Mouse (Mus musculus) forebrain, embryonic 16.5 days (tissue): ENCODE results near the gene Cln6. TPM values are rescaled to one million over a fixed set of nuclear protein-coding genes. Genes with fewer than 3 reads are reported as not detected.
"Not testable (repeated sequence)": the region's sequence is repeated elsewhere in the genome, so short reads cannot be mapped to it uniquely, and the experiment has no call there.

Experiments
- ATAC-seq: fragments of 200-750 bp; cut with Nextera tagmentation; 2 replicates; pipeline ENCODE4 v1.8.0; 2017; ENCODE audit warnings: mild to moderate bottlenecking, moderate library complexity
- H3K27ac ChIP-seq: fragments of 300-500 bp; sonication (generic); 2 replicates; pipeline ENCODE4 v1.5.1; 2014; ENCODE audit warnings: low read length, control low read depth
- H3K27me3 ChIP-seq: fragments of 300-500 bp; sonication (generic); replicated peaks from 2 replicates; pipeline ENCODE4 v1.6.1; 2014; ENCODE audit warnings: low read length; ENCODE audit not compliant: control insufficient read depth, insufficient read depth
- H3K36me3 ChIP-seq: fragments of 300-500 bp; sonication (generic); 2 replicates; pipeline ENCODE4 v1.6.1; 2014; ENCODE audit not compliant: control insufficient read depth, insufficient read depth
- H3K4me1 ChIP-seq: fragments of 300-500 bp; sonication (generic); replicated peaks from 2 replicates; pipeline ENCODE4 v1.6.1; 2014; ENCODE audit warnings: low read length; ENCODE audit not compliant: control insufficient read depth, insufficient read depth
- H3K4me2 ChIP-seq: fragments of 300-500 bp; sonication (generic); 2 replicates; pipeline ENCODE4 v1.6.1; 2014; ENCODE audit warnings: mild to moderate bottlenecking, low read length, control low read depth
- H3K4me3 ChIP-seq: fragments of 300-500 bp; sonication (generic); replicated peaks from 2 replicates; pipeline ENCODE4 v1.5.1; 2014; ENCODE audit warnings: mild to moderate bottlenecking, low read length, control low read depth
- H3K9ac ChIP-seq: fragments of 300-500 bp; sonication (generic); replicated peaks from 2 replicates; pipeline ENCODE4 v1.6.1; 2014; ENCODE audit warnings: low read depth, low read length, control low read depth
- H3K9me3 ChIP-seq: fragments of 300-500 bp; sonication (generic); 2 replicates; pipeline ENCODE4 v1.6.1; 2016; ENCODE audit warnings: low read length; ENCODE audit not compliant: control insufficient read depth
- WGBS: fragments of 180-500 bp; shearing (Covaris S2); extraction: QIAGEN DNeasy Blood & Tissue Kit; methylation state at CpG from one replicate; pipeline ENCODE4 v1.1.7; 2014; 5-methylcytosine and 5-hydroxymethylcytosine counted together
- polyA plus RNA-seq: library from polyadenylated mRNA; unstranded; fragments of >200 nt; fragmentation: Nextera tagmentation; extraction: Ambion mirVana; gene quantifications from 2 replicates; pipeline ENCODE4 v1.2.1, GENCODE M21; 2015

Gene Cln6
- polyA plus RNA-seq: 4.6 and 4.9 TPM in 2 replicates

DNA sequence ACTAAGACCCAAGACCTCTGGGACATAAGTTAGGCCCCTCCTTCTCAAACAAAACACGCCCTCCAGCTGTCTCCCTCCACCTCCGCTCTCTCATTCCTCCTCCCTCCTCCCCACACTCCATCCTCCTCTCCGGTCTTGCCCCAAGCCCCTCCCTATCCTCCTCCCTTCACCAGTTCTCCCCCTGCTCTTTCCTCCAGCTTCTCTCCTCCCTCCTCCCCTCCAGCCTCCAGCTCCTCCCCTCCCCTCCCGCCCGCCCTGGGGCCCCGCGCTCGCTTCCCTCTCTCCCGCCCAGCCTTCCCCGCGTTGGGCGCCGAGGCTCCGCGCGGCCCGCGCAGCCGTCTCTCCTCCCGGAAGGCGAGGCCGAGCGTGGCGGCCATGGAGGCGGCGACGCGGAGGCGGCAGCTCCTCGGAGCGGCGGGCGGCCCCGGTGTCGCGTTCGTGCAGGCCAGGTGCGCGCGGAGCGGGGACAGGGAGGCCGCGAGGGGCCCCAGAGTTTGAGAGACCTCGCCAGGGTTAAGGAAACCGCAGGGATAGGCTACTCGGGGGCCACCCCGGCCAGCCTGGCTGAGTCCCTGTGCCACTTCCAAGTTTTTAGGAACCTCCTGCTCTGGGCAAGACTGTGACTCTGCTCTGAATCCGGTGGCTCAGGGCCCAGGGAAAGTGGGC is at the start of gene Cln6:
TSS of gene Cln6 (plus strand) at position 280 of the 666 bp plus-strand sequence.
- peak within 1 kb of the TSS; percentile 90 for H3K4me2 ChIP-seq
- peak within 1 kb of the TSS; percentile 74 for H3K4me3 ChIP-seq
- no peaks in the 10 kb centered on the region for H3K27me3 ChIP-seq
- H3K4me1 ChIP-seq: peaks cover 10% of the 10 kb centered on the region
- no peaks in the 10 kb centered on the region for H3K36me3 ChIP-seq
- ATAC-seq: peak; percentile 92
- under 1% methylated on average over 40 of the region's 48 CpGs for WGBS
- peak within 1 kb of the TSS; percentile 68 for H3K27ac ChIP-seq
- no peaks in the 10 kb centered on the region for H3K9me3 ChIP-seq
- peak within 1 kb of the TSS; percentile 85 for H3K9ac ChIP-seq

DNA sequence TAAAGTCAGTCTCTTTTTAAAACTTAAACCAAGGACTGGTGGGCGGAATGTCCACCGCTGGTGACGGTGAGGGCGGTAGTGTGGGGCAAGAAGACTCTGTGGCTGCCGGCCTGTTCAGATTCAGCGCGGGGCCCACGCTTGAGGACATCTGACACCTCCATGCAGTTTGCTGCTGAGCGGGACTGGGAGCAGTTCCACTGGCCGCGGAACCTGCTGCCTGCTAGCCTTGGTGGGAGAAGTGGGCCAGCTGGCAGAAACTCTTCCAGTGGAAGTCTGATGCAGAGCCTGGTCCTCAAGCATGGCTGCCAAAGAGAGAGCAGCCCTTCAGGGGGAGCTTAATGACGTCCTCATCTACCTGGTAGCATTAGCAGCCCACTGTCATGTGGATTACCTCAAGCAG is 48.7 kb upstream of the Cln6 start:
- no peak overlapping the region for H3K4me3 ChIP-seq
- no peak overlapping the region for H3K9ac ChIP-seq
- no peak overlapping the region for H3K27ac ChIP-seq
- peaks cover 3% of the 10 kb centered on the region; the same call in 1 of the 2 replicates for H3K36me3 ChIP-seq
- H3K9me3 ChIP-seq: no peaks in the 10 kb centered on the region
- H3K27me3 ChIP-seq: no peaks in the 10 kb centered on the region
- no peaks in the 10 kb centered on the region for H3K4me1 ChIP-seq
- WGBS: 88% methylated on average over 12 of the region's 12 CpGs
- ATAC-seq: no peak
- H3K4me2 ChIP-seq: no peak overlapping the region

DNA sequence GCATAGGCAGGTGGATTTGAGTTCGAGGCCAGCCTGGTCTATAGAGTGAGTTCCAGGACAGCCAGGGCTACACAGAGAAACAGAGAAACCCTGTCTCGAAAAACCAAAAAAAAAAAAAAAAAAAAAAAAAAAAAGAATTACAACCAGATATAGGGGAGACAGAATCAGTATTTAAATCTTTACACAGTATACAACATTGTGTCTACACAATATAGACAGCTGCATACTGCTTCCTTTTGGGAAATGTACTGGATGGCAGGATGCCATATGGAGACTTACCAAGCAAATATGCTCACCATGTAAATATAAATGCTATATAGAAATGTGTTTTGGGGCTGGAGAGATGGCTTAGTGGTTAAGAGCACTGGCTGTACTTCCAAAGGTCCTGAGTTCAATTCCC is 39.4 kb upstream of the Cln6 start:
- H3K27me3 ChIP-seq, H3K27ac ChIP-seq, ATAC-seq, H3K4me2 ChIP-seq, H3K4me1 ChIP-seq, H3K9me3 ChIP-seq, H3K9ac ChIP-seq, H3K4me3 ChIP-seq: not testable (repeated sequence)
- WGBS: 98% methylated on average over 2 of the region's 2 CpGs
- H3K36me3 ChIP-seq: peaks cover 12% of the 10 kb centered on the region

DNA sequence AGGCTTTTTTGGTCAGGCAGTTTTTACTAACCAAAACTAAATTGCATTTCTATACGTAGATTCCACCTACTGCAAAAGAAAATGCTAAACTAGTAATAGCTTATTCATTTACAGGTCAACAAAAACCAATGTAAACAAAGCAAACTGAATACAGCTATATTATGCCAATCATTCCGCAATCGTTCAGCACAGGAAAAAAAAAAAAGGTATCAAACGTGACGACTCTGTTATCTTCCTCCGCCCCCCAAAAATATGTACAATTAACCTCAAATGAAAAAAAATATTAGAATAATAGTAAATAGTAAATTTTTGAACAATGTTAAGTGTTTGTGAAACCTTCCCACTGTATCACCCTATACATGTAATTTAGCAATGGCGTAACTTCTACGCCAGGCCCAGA is 28.5 kb upstream of the Cln6 start:
- H3K9me3 ChIP-seq: no peaks in the 10 kb centered on the region
- peak overlapping the region; percentile 76 for H3K4me2 ChIP-seq
- peaks cover 32% of the 10 kb centered on the region for H3K4me1 ChIP-seq
- peak overlapping the region; percentile 96 for H3K9ac ChIP-seq
- H3K27me3 ChIP-seq: no peaks in the 10 kb centered on the region
- peak overlapping the region; percentile 98 for H3K4me3 ChIP-seq
- H3K36me3 ChIP-seq: no peaks in the 10 kb centered on the region
- ATAC-seq: no peak
- WGBS: 15% methylated on average over 8 of the region's 8 CpGs
- H3K27ac ChIP-seq: no peak overlapping the region

DNA sequence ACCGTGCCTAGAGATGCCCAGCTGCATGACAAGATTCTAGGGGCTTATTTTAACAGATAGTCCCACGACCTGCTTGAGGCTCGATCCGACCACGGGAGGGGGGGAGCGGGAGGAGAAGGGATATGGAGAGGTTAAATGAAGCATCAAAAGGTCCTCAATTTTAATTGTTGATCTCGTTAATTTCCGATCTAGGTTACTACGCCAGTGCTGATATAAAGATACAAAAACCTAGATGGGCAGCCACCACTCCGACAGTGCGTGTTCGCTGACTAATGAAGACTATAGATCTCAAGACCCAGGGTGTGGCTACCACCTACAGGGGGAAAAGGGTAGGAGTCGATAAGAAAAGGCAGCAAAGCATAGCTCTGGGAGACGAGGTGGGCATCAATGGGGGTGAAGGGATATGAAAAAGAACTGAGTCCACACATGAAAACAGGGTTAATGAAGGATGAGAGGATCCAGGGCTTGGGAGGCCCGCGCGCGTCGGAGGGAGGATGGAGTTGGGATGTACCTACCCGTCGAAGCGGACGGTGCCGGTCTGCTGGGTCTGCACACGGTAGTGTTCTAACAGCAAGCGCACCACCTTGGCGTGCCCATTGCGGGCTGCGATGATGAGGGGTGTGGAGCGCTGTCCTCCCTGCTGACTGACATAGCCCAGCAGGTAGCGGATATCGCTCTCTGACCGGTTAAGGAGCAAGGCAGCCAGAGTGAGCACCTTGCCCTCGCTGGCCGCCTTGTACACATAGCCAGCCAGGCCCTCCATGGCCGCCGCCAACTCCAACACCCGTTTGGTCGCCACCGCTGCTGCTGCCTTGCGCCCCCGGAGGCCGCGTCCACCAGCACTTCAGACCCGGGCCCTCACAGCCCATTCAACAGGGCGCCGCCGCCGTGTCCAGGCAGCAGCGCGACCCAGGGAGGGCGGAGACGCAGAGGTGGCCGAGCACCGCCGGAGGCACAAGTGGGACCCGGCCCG is 27.8 kb upstream of the Cln6 start:
- Histone ChIP-seq H3K4me3 (peak overlapping the region; percentile 98), H3K27ac (peak overlapping the region; percentile 98), H3K36me3 (no peaks in the 10 kb centered on the region), H3K27me3 (no peaks in the 10 kb centered on the region), H3K9me3 (no peaks in the 10 kb centered on the region), H3K4me2 (peak overlapping the region; percentile 76), H3K9ac (peak overlapping the region; percentile 96), H3K4me1 (peaks cover 32% of the 10 kb centered on the region)
- peak; percentile 66 for ATAC-seq
- WGBS: under 1% methylated on average over 55 of the region's 58 CpGs

DNA sequence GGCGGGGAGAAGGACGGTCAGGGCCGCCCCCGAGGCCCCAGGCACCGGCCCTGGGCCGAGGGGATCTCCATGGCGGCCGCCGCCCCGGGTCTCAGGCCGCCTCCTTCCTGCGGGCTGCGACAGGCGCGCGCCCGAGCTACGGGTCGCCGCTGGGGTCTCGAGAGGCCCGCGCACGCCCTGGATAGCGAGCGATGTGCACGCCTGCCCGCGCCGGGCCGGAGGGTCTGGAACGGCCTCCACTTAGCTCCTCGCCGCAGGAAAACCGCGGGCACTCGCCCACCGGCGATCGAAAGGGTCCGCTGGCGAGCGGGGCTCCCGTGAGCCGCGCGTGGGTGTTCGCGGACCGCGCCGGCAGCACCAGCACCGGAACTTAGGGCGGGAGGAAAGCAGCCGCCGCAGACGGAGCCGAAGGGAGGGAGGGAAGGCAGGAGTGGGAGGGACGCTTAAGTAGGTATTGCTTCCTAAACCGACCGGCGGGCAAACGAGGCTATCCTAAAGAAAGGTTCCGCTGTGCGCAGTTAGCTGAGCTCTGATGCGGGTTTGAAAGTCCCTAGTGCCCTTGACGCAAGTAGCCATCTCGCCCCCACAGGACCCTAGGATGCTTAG is 27.0 kb upstream of the Cln6 start, which contains the start of gene Fem1b:
TSS of gene Fem1b (minus strand) at position 419 of the 606 bp plus-strand sequence.
- H3K4me1 ChIP-seq: peaks cover 32% of the 10 kb centered on the region
- under 1% methylated on average over 60 of the region's 68 CpGs for WGBS
- peak; percentile 93 for ATAC-seq

DNA sequence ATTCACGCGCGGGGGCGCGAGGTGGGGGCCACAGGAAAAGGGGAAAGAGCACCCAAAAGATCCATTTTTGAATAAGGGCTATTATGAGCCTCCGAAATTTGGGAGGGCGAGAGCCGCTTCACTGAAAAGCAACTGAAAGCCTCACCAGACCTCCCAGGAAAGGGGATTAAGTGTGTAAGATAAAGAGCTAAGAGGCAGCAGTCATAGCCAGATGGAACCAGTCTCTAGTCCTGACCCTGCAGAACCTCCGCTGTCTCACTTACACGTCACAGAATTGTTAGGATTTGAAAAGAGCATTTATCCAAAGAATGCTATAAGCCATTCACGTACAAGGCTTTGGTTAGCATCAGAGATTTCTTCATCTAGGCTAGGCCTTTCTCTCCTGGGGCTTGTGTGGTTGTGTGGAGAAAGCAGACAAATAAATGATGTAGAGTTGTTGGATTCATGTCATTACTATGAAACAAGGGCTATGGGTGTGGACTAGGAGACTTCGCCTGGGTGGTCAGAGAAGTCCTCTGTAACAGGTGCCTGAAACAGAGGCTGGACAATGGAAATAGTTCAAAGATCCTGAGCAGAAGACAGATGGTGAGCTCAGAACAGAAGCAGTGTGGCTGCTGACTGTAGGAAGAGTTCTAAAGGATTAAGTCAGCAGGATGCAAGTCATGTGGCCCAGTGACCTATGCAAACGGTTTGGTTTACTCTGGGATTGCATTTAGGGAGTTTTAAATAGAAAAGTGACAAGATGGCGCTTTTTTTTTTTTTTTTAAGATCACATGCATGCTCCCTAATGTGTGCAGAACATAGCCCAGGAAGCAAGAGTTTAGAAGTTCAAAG is 26.2 kb upstream of the Cln6 start:
- Histone ChIP-seq H3K4me1 (peaks cover 37% of the 10 kb centered on the region), H3K4me3 (peak overlapping the region; percentile 98)
- peak; percentile 24 for ATAC-seq

More for the DNA sequence above, 27.0 kb upstream of the Cln6 start, which contains the start of gene Fem1b:
- Histone ChIP-seq H3K27ac (peak within 1 kb of the TSS; percentile 98), H3K4me3 (peak within 1 kb of the TSS; percentile 98), H3K9me3 (no peaks in the 10 kb centered on the region), H3K36me3 (no peaks in the 10 kb centered on the region), H3K4me2 (peak within 1 kb of the TSS; percentile 83), H3K27me3 (no peaks in the 10 kb centered on the region), H3K9ac (peak within 1 kb of the TSS; percentile 96)

DNA sequence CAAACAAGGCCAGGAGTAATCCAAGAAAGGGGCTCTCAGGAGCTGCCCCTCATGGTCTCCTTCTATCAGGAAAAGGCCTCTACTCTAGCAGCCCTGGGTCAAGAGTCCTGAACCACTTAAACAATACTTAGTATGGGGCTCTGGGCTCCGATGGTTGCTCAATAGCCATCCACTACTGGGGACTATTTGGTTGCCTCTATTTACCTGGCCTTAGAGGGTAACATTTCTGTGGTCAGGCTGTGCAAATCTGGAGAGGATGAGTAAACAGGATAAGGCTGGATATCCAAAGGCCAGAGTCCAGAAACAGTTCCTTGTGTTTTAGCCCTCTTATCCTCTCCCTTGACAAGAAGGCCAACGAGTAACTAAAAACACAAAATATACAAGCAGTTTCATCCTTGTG is 23.8 kb upstream of the Cln6 start:
- Histone ChIP-seq H3K9me3 (no peaks in the 10 kb centered on the region), H3K4me3 (no peak overlapping the region), H3K27ac (no peak overlapping the region), H3K36me3 (no peaks in the 10 kb centered on the region), H3K4me2 (no peak overlapping the region), H3K27me3 (no peaks in the 10 kb centered on the region), H3K4me1 (peaks cover 22% of the 10 kb centered on the region), H3K9ac (no peak overlapping the region)
- WGBS: 89% methylated on average over 2 of the region's 2 CpGs
- no peak for ATAC-seq

More for the DNA sequence above, 26.2 kb upstream of the Cln6 start:
- Histone ChIP-seq H3K9ac (peak overlapping the region; percentile 96), H3K4me2 (peak overlapping the region; percentile 83), H3K36me3 (no peaks in the 10 kb centered on the region), H3K27ac (peak overlapping the region; percentile 98), H3K27me3 (no peaks in the 10 kb centered on the region), H3K9me3 (no peaks in the 10 kb centered on the region)
- WGBS: 9% methylated on average over 14 of the region's 14 CpGs
